Mouse (Mus musculus): Measurements from ENCODE around the gene Bco1. TPM values are rescaled to one million over a fixed set of nuclear protein-coding genes. Genes with fewer than 3 reads are reported as not detected.

Bco1 gene
- polyA plus RNA-seq, 1 experiment from 2014 or later, result 0.49 TPM

DNA sequence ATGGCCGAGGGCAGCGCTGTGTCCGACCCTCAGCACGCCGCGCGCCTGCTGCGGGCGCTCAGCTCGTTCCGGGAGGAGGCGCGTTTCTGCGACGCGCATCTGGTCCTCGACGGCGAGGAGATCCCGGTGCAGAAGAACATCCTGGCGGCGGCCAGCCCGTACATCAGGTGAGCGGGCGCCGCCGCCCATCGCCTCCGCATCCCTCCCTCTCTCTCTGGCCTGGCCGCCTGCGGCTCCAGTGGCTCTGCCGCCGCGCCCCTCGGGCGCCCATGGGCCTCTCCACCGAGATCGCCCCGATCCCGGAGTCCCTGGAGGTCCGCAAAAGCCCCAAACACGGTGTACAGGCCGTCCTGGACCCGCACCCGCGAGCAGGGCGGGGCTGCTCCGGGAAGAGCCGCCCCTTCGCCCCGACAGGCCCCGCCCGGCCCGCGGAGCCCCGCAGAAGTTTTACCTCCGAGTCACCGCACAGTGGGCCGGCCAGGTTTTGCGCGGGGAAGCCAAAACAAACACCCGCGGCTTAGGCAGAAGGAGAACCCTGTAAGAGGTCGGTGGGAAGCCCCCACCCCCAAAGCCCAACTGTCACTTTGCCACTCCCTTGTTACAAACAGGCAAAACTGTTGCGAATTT, 62.6 kb downstream of the Bco1 start, which contains the start of gene Gan:
Gene Gan, plus strand, starts transcription at position 1 of the 627 bp plus-strand sequence.
- Histone ChIP-seq H3K4me2 (replicated peaks; ENCODE audit: low read depth) (peak within 1 kb of the TSS; percentile 81), H3K9me3 (ENCODE audit: control insufficient read depth, low read length) (no peaks in the 10 kb centered on the region), H3K27ac (replicated peaks) (peak within 1 kb of the TSS; percentile 95), H3K4me3 (ENCODE audit: low read depth, low read length) (peak within 1 kb of the TSS; percentile 96), H3K4me1 (replicated peaks; ENCODE audit: control insufficient read depth, insufficient read depth) (peaks cover 4% of the 10 kb centered on the region; the same call in 1 of the 2 replicates), H3K27me3 (ENCODE audit: control insufficient read depth, insufficient read depth, low read length) (no peaks in the 10 kb centered on the region), H3K9ac (ENCODE audit: low read length) (peak within 1 kb of the TSS; percentile 95), H3K36me3 (ENCODE audit: control insufficient read depth, insufficient read depth, low read length) (no peaks in the 10 kb centered on the region)
- TF ChIP-seq CTCF (IDR thresholded peaks at IDR 0.05; ENCODE audit: low read depth), result no peak
- TF ChIP-seq EP300 (optimal IDR thresholded peaks at IDR 0.05), result no peak
- ATAC-seq (ENCODE audit: low FRiP score, low TSS enrichment), result peak; percentile 54
- peak; percentile 63 for DNase-seq (ENCODE audit: low spot score)
- under 1% methylated on average over 55 of the region's 65 CpGs for WGBS

DNA sequence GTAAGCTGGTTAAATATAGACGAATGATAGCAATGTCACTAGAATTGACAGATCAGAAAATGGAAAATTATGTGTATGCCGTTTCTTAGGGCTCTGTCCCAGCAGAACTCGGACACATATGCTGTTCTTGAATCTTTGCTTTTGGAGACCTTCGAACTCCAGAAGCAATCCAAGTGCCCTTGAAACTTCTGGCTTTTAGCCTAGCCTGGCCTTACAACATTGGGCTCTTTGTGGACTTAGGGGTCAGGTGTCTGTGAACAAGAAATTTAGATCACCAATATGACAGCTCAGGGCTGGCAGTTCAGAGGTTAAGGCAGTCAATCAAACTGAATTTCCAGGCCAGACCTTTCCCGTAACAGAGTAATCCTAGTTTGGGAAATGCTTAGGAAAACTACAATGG, 63.4 kb downstream of the Bco1 start:
- TF ChIP-seq EP300 (optimal IDR thresholded peaks at IDR 0.05) (no peak), CTCF (IDR thresholded peaks at IDR 0.05; ENCODE audit: low read depth) (no peak)
- 44% methylated on average over 5 of the region's 5 CpGs for WGBS

GRCm38 (mm10) chr8:117164912-117165311, 69.3 kb downstream of the Bco1 start:
- ATAC-seq (ENCODE audit: low FRiP score, low TSS enrichment) (no peak), DNase-seq (ENCODE audit: low spot score) (no peak)
- H3K4me3 ChIP-seq (ENCODE audit: low read depth, low read length), result no peak overlapping the region

More for the DNA sequence above, 63.4 kb downstream of the Bco1 start:
- Histone ChIP-seq H3K4me2 (replicated peaks; ENCODE audit: low read depth) (peak overlapping the region; percentile 76), H3K4me3 (ENCODE audit: low read depth, low read length) (peak overlapping the region; percentile 96), H3K4me1 (replicated peaks; ENCODE audit: control insufficient read depth, insufficient read depth) (peaks cover 4% of the 10 kb centered on the region; the same call in 1 of the 2 replicates), H3K36me3 (ENCODE audit: control insufficient read depth, insufficient read depth, low read length) (no peaks in the 10 kb centered on the region), H3K9ac (ENCODE audit: low read length) (peak overlapping the region; percentile 95), H3K27ac (replicated peaks) (0 out of 2 replicates have a peak overlapping the region, but pooled peaks have one; percentile 94), H3K9me3 (ENCODE audit: control insufficient read depth, low read length) (no peaks in the 10 kb centered on the region), H3K27me3 (ENCODE audit: control insufficient read depth, insufficient read depth, low read length) (no peaks in the 10 kb centered on the region)
- ATAC-seq (ENCODE audit: low FRiP score, low TSS enrichment) (no peak), DNase-seq (ENCODE audit: low spot score) (no peak)

DNA sequence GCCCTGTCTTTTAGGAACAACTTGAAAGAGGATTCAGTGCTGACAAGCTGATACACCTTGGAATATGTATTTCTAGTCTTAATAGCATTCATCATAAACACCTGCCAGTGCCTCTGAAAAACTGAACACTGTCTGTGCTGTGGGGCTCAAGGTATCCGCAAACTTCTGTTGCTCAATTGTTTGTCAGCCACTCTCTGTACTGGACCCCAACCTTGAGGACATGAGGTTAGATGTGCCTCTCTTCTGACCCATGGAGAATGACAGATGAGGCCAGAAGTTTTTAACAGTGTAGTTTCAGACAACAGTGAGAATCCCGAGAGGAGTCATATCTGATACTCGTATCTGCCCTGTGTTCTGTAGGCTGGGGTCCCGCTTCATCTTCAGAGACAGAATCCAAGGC, 69.9 kb downstream of the Bco1 start:
- no peaks in the 10 kb centered on the region for H3K9me3 ChIP-seq (ENCODE audit: control insufficient read depth, low read length)
- no peak overlapping the region for H3K4me3 ChIP-seq (ENCODE audit: low read depth, low read length)
- no peak overlapping the region for H3K27ac ChIP-seq (replicated peaks)
- DNase-seq (ENCODE audit: low spot score), result no peak
- no peaks in the 10 kb centered on the region for H3K36me3 ChIP-seq (ENCODE audit: control insufficient read depth, insufficient read depth, low read length)
- H3K4me2 ChIP-seq (replicated peaks; ENCODE audit: low read depth), result no peak overlapping the region
- H3K4me1 ChIP-seq (replicated peaks; ENCODE audit: control insufficient read depth, insufficient read depth), result 0 out of 2 replicates have a peak, but pooled peaks cover 4% of the 10 kb centered on the region
- no peaks in the 10 kb centered on the region for H3K27me3 ChIP-seq (ENCODE audit: control insufficient read depth, insufficient read depth, low read length)
- ATAC-seq (ENCODE audit: low FRiP score, low TSS enrichment), result no peak
- H3K9ac ChIP-seq (ENCODE audit: low read length), result no peak overlapping the region
- WGBS, result 84% methylated on average over 4 of the region's 4 CpGs
- no peak for TF ChIP-seq CTCF (IDR thresholded peaks at IDR 0.05; ENCODE audit: low read depth)
- no peak for TF ChIP-seq EP300 (optimal IDR thresholded peaks at IDR 0.05)

More at GRCm38 (mm10) chr8:117164912-117165311, 69.3 kb downstream of the Bco1 start:
- H3K36me3 ChIP-seq (ENCODE audit: control insufficient read depth, insufficient read depth, low read length), result no peaks in the 10 kb centered on the region
- H3K4me1 ChIP-seq (replicated peaks; ENCODE audit: control insufficient read depth, insufficient read depth), result 0 out of 2 replicates have a peak, but pooled peaks cover 4% of the 10 kb centered on the region
- no peaks in the 10 kb centered on the region for H3K27me3 ChIP-seq (ENCODE audit: control insufficient read depth, insufficient read depth, low read length)
- H3K9ac ChIP-seq (ENCODE audit: low read length), result no peak overlapping the region
- no peak overlapping the region for H3K27ac ChIP-seq (replicated peaks)
- no peak overlapping the region for H3K4me2 ChIP-seq (replicated peaks; ENCODE audit: low read depth)
- H3K9me3 ChIP-seq (ENCODE audit: control insufficient read depth, low read length), result no peaks in the 10 kb centered on the region
- 71% methylated on average over 4 of the region's 4 CpGs for WGBS
- TF ChIP-seq EP300 (optimal IDR thresholded peaks at IDR 0.05), result no peak
- TF ChIP-seq CTCF (IDR thresholded peaks at IDR 0.05; ENCODE audit: low read depth), result no peak

- 0 out of 2 replicates have a peak, but pooled peaks cover 4% of the 10 kb centered on the region for H3K4me1 ChIP-seq (replicated peaks; ENCODE audit: control insufficient read depth, insufficient read depth)
- H3K4me2 ChIP-seq (replicated peaks; ENCODE audit: low read depth), result no peak overlapping the region
- no peak overlapping the region for H3K9ac ChIP-seq (ENCODE audit: low read length)
- H3K9me3 ChIP-seq (ENCODE audit: control insufficient read depth, low read length), result no peaks in the 10 kb centered on the region
- WGBS, result 66% methylated on average over 2 of the region's 2 CpGs
- ATAC-seq (ENCODE audit: low FRiP score, low TSS enrichment) (no peak), DNase-seq (ENCODE audit: low spot score) (no peak)
- no peak overlapping the region for H3K4me3 ChIP-seq (ENCODE audit: low read depth, low read length)
- TF ChIP-seq CTCF (IDR thresholded peaks at IDR 0.05; ENCODE audit: low read depth) (no peak), EP300 (optimal IDR thresholded peaks at IDR 0.05) (no peak)
- no peak overlapping the region for H3K27ac ChIP-seq (replicated peaks)
- H3K36me3 ChIP-seq (ENCODE audit: control insufficient read depth, insufficient read depth, low read length), result no peaks in the 10 kb centered on the region
- H3K27me3 ChIP-seq (ENCODE audit: control insufficient read depth, insufficient read depth, low read length), result no peaks in the 10 kb centered on the region
These were observed 70.9 kb downstream of the Bco1 start for GRCm38 (mm10) chr8:117166515-117166914.

DNA sequence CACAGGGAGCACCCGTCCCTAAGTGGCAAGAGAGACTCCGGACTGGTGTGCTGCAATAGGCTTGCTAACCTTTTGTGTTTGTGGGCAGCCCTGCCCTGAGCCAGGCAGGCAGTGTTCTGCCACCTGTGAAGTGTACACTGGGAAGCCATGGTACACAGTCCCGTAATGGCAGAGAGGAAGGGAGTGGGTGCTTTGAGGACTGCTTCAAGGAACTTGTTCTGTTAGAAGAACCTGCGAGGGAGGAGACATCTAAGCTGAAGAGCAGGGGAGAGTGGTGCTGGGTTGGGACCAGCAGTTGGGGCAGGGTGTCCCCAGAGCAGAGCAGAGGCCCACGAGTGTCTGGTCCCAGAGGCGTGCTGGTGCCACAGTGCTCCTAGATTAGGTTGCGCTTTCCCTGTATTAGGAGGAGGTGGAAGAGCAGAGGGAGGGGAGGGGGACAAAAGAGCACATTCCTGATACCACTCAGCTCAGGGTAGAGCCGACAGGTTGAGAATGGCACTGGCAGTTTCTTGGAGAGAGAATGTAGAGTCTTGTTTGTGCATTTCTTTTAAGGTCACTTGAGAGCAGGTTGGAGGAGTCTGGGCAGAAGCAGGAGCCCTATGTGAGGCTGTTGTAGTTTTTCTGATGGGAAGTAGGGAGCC, 71.7 kb downstream of the Bco1 start:
- H3K4me3 ChIP-seq (ENCODE audit: low read depth, low read length), result no peak overlapping the region
- no peaks in the 10 kb centered on the region for H3K9me3 ChIP-seq (ENCODE audit: control insufficient read depth, low read length)
- no peak overlapping the region for H3K9ac ChIP-seq (ENCODE audit: low read length)
- WGBS, result 54% methylated on average over 8 of the region's 8 CpGs
- TF ChIP-seq CTCF (IDR thresholded peaks at IDR 0.05; ENCODE audit: low read depth) (no peak), EP300 (optimal IDR thresholded peaks at IDR 0.05) (no peak)
- DNase-seq (ENCODE audit: low spot score) (peak; percentile 48), ATAC-seq (ENCODE audit: low FRiP score, low TSS enrichment) (peak; percentile 74)
- no peaks in the 10 kb centered on the region for H3K36me3 ChIP-seq (ENCODE audit: control insufficient read depth, insufficient read depth, low read length)
- 0 out of 2 replicates have a peak, but pooled peaks cover 4% of the 10 kb centered on the region for H3K4me1 ChIP-seq (replicated peaks; ENCODE audit: control insufficient read depth, insufficient read depth)
- H3K4me2 ChIP-seq (replicated peaks; ENCODE audit: low read depth), result no peak overlapping the region
- peak overlapping the region; percentile 56 for H3K27ac ChIP-seq (replicated peaks)
- H3K27me3 ChIP-seq (ENCODE audit: control insufficient read depth, insufficient read depth, low read length), result no peaks in the 10 kb centered on the region
